Mouse (Mus musculus) natural killer cell, adult 2 months (primary cell): ENCODE data around the gene Pak2.

Experiments
- DNase-seq, 2 experiments: peaks; one replicate each; pipeline ENCODE4 v3.0.0; 2022; ENCODE audit warnings: low spot score in 2 of 2

Gene Pak2

DNA sequence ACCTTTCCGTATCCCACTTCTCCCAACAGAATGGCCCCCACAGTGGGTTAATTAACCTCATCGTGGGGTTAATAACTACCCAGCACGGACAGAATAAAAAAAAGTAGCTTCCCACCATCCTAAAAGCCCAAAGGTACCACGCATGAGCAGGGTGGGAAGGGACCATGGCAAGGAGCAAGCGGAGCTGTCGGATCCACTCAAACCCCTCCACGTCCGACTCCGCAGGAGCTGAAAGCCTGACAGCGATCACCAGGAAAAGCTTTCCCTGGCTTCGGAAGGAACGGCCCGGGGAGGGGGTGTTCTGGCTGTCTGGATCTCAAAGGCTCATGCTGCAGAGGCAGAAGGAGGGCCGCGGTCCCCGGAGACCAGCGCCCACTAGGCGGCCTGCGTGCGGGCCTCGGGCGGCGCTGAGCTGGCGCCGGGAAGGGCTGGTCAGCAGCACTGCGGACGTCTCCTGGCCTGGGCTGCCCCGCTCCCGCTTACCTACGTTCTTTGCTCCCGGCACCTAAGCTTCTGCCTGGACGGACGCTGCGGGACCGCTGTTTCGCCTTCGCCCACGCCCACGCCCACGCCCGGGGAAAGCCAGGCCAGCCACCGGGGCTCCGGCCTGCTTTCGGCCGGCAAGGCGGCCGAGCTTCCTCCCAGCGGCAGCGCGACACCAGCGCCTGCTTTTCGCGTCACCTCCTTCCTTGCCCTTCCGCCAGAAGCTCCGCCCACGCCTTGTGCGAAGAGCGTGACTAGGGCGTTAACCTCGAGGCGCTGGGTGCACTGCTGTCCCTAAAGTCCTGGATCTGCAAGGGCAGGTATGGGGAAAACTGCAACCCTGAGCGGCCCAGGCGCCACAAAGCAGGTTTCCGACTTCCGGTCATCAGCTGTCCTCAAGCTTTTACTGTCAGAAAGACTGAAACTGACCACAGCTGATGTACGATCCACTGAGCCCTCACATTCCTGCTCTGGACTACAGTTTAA lies 76.3 kb downstream of the Pak2 start, which contains the start of gene Senp5:
Senp5 (minus strand) TSS at position 779 of the 969 bp plus-strand sequence.
- DNase-seq: peak; percentile 81 to 86

DNA sequence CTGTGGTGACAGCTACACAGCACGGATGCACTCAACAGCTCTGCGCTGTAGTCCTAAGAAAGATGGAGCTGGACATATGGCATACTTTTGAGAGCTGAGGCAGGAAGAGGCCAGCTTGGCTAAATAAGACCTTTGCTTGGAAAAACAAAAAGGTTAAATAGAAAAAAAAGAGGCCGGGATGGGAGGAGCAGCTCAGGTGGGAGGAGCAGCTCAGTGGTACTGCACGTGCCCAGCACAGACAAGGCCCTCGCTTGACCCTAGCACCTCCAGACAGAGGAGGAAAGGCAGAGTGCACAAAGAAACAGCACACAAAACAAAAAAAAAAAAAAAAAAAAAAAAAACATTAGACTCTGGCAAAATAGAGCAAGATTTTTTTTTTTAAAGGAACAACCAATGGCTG lies 82.8 kb downstream of the Pak2 start:
- DNase-seq: no peak

GRCm38 (mm10) chr16:31993946-31994345 lies 85.2 kb downstream of the Pak2 start:
- no peak for DNase-seq

DNA sequence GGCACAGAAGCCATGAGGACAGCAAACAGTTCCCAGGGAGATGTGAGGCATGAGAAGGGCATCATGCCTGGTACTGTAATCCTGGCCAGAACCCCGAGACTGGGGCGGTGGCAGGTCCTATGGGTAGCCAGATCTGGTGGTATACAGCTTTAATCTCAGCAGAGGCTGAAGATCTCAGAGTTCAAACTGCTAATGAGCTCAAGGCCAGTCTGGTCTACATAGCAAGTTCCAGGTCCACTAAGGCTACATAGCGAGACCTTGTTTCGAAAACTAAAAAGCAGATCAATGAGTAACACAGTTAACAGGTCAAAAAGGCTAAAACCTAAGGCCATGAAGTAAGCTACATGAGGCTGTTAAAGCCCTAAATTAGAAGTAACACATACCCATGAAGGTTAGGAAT lies 85.9 kb downstream of the Pak2 start:
- no peak for DNase-seq

- no peak for DNase-seq
Measured at GRCm38 (mm10) chr16:31992039-31992438, 87.1 kb downstream of the Pak2 start.

- DNase-seq: no peak
Measured at GRCm38 (mm10) chr16:31980946-31981345, 98.2 kb downstream of the Pak2 start.

GRCm38 (mm10) chr16:31979501-31979900 lies 99.6 kb downstream of the Pak2 start:
- no peak for DNase-seq

- DNase-seq: no peak
Measured at GRCm38 (mm10) chr16:31975258-31975657, 103.9 kb downstream of the Pak2 start.
